Mouse (Mus musculus): ENCODE results near the gene Gipc2.

Gipc2 gene

DNA sequence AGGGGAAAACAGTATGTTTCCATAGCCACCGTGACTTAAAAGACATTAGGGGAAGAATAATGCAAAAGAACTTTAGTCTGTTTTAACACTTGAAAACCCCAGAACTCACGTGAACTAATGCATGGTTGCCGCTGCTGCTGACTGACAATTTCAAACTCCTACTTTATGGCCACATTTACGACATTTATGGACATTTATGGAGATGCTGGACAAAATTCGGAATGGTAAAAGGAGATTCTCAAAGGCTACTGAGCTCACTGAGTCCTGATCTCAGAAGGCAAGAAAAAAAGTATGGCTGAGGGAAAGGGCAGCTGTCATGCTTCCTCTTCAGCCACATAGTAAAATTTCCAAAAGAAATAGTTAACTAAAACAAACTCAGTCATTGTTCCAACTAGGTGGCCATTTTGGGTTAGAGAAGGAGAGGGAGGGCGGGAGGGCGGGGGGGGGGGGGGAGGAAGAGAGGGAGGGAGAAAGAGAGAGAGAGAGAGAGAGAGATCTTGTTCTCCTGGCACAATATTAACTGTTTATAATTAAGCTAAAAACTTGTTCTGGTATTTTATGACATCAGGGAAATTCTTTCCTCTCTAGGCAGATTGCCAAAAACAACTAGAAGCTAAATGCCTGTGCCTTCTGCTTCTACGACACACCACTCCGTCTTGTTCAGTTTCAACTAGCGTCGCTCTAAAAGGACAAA is 26.4 kb upstream of the Gipc2 start:
- in situ Hi-C loops (cut with MboI; ENCODE audit: unreplicated experiment in 2 of 2) = no loop called here

DNA sequence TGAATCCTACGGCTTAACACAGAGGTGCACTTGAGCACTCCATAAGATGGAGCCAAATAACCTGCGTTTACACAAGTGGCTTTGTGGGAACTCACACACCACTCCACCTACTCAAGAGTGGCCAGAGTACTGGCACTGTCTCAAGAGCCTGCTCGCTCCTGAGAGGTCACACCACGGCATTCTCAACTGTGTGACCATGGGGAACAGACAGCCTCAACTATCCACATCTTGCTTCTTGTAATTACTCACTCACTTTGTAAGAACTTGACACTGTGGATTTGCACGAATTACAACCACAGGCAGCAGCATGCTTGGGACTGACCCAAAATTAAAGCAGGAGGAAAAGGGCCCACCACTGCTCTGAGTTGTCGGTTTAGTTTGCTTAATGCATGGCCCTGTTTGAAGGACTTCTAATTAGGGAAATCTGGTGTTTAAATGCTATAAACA is 25.8 kb upstream of the Gipc2 start:
- in situ Hi-C loops (cut with MboI; ENCODE audit: unreplicated experiment in 2 of 2) = no loop called here

DNA sequence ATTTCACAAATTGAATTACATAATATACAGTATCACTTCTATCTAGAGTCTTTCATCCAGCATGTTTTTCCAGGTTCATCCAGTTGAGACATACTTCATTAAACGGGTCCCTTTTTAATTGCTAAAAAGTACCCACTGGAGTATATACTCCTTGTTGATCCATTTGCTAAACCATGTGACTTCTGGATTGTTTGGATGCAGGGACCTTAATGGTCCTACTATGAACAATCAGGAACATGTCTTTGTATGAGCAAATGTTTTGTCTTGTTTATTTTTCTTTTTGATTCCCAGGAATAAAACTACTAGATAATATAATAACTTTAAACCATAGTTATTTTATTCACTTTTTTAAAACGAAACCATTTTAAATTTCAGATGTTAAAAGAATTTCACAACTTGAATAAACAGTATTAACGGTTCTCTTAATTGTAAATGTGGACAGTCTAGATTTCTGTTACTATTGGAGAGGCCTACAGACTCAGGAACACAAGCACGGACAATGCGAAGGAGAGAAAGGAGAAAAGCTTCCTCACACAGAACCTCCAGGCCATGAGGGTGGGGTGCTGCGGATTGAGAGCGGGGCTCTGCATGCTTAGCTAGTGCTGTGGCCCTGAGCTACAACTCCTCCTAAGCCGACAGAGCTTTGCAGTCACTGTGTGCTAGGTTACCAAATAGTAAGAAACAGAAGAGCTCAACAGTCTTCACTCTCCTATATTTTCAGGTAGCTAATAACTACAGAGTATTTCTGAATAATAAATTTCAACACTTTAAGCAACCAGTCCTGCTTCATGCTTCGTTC is 24.8 kb upstream of the Gipc2 start:
- in situ Hi-C loops (cut with MboI; ENCODE audit: unreplicated experiment in 2 of 2) = no loop called here

DNA sequence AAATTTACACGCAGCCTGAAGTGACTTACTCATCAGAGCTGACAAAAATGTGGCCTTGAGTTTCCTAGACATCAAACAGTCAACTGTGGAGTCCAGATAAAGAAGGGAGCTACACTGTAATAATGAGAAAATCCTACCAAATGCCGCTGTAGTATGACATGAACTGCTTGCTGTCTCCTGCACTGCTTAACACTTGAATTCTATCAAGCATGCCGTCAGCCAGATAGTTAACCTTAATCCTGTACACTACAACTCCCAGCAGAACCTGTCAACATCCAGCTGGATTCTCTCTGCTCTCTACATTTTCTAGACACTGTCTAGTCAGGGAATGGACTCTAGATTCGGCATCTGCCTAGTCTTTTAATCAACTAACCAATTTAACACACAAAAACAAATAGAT is 23.3 kb upstream of the Gipc2 start:
- in situ Hi-C loops (cut with MboI; ENCODE audit: unreplicated experiment in 2 of 2) = no loop called here

DNA sequence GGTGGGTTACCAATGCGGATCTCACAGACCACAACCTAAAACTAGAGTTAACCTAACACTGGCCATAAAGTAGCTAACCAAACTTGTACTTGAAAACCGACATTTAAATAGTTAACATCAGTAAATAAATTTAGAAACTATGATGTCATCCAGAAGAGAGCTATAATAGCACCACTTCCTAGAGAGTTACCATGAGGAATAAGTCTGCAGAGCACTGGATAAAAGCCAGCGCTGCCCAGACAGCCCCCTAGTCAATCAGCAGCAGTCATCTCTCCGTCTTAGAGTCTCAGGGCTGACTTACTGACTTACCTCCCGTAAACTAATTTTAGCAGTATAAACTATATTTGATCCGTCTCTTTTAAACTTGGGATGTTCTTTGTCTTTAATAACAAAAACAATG is 20.1 kb upstream of the Gipc2 start:
- in situ Hi-C loops (cut with MboI; ENCODE audit: unreplicated experiment in 2 of 2) = no loop called here

DNA sequence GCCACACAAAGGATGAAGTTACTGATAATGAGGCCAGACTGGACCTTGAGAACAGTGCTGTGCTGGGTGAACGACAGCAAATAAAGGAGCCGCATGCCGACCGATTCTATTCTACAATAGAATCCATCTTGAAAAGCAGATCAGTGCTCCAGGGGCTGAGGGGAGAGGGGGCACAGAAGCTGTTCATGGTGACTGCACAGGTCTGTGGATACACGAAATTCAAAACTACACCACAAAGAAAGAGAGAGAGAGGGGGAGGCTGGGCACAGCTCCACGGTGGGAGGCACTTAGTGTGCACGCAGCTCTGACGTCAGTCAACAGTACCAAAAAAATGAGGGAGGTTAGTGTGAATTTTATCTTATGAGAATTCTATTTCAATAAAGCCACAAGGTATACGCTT is 17.5 kb upstream of the Gipc2 start:
- in situ Hi-C loops (cut with MboI; ENCODE audit: unreplicated experiment in 2 of 2) = no loop called here

DNA sequence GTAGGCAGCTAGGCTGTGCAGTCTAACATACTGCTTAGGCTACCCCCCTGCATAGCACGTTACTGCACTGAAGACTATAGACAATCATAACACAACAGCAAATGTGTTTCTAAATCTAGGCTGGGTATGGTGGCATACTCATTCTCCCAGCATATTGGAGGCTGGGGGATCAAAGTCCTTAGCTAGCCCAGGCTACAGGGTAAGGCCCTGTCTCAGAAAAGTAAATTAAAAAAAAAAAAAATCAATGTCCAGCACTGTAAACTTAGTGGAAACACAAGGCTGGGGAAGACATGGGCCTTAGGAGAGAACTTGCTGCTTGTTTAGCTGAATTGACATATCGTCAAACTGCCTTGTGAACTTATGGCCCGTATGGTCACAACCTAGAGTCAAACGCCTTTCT is 14.6 kb upstream of the Gipc2 start:
- in situ Hi-C loops (cut with MboI; ENCODE audit: unreplicated experiment in 2 of 2) = no loop called here

DNA sequence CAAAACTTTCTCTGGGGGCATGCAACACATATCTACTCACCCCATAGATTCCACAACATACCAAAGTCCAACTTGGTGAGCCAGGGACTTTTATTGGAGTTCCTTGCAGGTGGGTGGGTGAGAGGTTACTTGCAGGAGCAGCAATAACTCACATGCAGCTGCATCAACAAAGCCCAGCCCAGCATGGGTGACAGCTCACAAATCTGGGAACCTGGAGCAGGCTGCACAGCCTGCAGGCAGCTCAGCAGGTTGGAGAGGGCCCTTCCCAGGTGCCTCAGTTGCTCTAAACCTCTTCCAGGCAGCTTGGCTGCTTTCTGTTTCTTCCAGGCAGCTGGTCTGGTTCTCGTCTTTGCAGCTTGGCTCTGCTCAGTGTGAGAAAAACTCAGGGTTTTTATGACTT is 13.3 kb upstream of the Gipc2 start:
- in situ Hi-C loops (cut with MboI; ENCODE audit: unreplicated experiment in 2 of 2) = no loop called here

DNA sequence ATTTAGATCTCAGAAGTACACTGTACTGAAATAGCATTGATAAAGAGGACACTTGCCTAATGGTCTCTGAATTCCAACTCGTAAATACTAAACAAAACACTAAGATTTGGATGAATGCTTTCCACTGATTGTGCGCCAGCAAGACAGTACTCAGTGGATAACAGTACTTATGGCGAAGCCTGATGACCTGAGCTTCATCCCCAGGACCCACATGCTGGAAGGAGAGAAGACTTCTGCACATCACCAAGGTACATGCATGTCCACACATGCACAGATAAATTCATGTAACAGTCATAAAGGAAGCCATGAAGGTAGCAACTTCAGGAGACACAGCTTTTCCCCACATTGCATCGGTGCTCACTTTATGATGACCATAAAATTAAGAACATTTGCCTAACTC is 12.8 kb upstream of the Gipc2 start:
- in situ Hi-C loops (cut with MboI; ENCODE audit: unreplicated experiment in 2 of 2) = no loop called here

DNA sequence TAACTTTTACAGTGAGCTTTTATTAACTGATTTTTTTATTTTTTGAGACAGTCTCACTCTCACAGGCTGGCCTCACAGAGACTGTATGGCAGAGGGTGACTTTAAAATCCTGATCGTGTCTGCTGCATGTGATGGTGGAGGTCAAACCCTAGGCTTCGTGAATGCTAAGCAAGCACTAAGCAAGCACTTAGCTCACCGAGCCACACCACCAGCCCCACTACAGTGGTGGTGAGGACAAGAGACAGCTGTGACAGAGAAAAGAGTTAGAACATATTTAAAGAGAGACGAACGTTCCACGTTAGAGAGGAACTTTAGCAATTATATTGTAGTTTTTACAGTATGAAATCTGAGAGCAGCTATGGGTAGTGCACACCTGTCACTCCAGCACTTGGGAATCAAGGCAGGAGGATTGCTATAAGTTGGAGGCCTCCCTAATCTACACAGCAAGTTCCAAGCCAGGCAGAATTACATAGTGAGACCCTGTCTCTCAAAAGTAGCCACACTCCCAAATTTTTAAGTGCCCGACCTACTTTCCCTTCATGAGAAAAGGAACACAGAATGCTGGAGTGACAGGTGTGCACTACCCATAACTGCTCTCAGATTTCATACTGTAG is 6.4 kb upstream of the Gipc2 start:
- in situ Hi-C loops (cut with MboI; ENCODE audit: unreplicated experiment in 2 of 2) = no loop called here

DNA sequence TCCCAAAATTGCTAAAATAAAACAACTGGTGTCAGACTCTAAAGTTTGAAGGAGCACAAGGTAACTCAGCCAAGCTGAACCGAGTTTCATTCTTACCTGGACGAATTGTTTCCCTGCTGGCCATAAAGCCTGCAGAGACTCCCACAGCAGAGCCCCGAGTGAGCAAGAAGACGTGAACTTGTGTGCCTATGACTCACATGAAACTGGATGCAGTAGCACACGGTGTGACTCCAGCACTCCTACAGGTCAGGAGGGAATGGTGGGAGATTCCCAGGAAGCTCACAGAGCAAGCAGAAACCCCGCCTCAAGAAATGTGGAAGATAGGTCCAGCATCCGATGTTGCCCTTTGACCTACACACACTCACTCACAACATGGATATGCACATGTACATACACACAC is 5.8 kb upstream of the Gipc2 start:
- in situ Hi-C loops (cut with MboI; ENCODE audit: unreplicated experiment in 2 of 2) = no loop called here

DNA sequence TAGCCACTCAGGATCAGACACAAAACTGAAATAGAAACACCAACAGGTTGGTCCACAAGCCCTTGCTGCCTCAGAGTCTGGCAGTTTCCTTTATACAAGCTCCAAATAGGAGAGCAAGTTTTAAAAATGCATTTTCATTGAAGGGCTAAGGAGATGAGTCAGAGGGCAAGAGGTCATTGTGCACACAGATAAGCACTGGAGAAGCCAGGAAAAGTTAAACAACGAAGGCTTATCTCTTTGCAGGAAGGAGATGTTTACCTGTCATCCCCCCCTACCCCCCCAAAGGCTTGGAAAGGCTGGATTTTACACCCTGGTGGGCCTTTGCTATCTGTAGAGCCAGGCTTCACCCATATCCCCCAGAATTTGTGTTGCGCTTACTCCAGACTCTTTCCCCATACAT is 5.2 kb upstream of the Gipc2 start:
- in situ Hi-C loops (cut with MboI; ENCODE audit: unreplicated experiment in 2 of 2) = no loop called here

DNA sequence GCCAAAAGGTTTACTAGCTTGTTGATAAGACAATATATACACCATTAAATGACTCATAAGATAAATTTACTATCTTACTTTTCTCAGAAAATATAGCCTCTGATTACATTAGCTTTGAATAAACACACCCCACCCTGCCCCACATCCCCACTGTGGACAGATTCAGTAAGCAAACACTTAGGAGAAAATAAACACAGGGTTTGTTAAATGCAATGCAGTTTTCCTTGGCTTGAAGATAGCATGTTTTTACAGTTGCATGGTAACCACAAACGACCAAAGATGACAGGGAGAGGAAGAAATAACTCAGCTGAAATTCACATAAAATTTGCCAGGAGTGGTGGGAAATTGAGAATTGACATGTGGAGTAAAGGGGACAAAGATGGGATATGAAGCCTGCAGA is 4.4 kb upstream of the Gipc2 start:
- in situ Hi-C loops (cut with MboI; ENCODE audit: unreplicated experiment in 2 of 2) = no loop called here

DNA sequence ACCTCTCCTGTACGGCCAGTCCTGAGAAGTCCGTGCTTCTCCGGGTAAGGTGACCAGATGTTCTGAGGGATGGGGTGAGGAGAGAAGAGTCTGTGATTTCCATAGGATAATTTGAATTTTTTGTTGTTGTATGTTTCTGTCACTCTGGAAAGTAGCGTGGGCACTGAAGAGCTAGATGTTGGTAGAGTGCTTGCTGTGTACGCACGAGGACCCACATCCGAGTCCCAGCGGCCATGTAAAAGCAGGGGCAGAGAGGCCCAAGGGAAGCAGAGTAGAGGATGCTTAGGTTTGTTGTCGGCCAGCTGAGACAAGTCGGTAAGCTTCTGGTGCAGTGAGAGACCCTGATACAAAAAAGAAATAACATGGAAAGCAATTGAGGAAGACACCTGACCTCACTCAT is 2.0 kb upstream of the Gipc2 start:
- in situ Hi-C loops (cut with MboI; ENCODE audit: unreplicated experiment in 2 of 2) = no loop called here

DNA sequence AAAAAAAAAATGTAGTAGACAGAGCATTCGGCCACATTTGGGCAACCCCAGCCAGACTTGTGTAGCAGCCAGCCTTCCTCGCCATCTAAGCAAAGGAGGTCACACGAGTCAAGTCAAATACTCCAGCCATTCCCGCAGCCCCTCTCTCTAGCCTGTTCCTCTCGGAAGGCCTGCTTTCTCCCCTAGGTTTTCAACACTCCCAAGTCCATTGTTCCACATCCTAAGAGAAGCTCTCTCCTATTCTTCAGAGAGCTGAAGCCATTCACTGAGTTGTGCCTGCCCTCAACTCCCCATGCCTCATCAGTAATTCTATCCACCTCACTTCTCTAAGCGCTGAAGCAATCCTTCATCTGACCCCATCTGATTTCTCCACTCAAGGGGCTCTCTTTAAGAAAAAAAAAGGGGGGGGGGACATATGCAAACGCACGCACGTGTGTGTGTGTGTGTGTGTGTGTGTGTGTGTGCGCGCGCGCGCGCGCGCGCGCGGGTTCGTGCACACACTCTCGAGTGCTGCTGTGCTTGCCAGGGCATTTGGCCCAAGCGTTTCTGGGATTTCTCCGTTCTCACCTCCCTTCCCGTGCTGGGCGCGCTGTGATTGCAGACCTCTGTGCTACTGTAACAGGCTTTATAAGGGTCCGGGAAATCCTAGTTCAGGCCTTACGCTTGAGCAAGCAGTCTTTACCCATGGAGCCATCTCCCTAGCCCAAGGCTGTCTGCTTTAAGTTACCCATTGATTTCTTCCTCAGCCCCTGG is 845 bp upstream of the Gipc2 start:
- in situ Hi-C loops (cut with MboI; ENCODE audit: unreplicated experiment in 2 of 2) = no loop called here

DNA sequence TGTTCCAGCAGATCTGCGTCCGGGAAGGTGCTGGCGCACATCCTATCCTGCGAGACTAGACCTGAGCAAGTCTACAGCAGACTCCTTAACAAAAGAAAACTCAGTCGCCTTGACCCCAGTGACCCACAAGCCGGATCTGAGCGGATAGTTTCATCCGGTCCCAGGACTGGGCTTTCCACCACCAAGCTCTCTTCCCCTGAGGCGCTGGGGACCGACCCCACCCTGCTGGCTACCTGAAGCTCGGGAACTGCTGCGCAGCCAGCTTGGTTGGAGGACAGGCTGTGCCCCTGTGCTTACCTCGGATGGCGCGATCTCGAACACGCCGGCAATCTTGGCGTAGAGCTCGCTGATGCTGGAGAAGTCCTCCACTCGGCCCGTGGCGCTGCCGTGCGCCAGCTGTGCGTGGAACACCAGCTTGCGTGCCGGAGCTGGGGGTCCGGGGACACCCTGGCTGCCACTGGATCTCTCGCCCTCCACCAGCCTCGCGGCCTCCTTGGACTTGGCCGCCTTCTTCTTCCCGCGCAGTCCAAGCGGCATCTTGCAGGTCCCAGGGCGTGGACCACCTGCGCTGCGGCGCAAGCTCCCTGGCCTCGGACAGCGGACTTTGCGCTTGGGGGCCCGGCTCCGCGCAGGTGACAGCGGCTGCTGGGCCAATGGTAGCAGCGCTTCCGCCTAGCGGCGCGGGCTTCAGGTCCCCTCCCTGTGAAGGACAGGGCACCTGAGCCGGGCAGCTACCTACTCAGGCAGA is 505 bp downstream of the Gipc2 start:
- in situ Hi-C loops (cut with MboI; ENCODE audit: unreplicated experiment in 2 of 2) = no loop called here

DNA sequence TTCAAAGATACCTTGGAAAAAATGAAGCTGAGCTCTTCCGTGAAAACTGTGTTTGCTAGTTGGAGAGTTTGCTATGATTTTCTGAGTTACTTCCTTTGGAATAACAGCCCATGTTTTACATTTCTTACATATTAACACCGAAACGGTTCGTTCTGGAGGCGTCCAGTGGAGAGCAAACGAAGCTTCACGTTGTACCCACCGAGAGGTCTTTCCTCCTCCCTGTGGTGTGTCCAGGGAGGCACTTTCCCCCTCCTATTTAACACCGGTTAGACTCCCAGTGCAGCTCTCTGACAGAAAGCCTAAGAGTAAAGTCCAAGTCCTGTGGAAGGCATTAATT is 1.0 kb downstream of the Gipc2 start:
- in situ Hi-C loops (cut with MboI; ENCODE audit: unreplicated experiment in 2 of 2) = no loop called here

DNA sequence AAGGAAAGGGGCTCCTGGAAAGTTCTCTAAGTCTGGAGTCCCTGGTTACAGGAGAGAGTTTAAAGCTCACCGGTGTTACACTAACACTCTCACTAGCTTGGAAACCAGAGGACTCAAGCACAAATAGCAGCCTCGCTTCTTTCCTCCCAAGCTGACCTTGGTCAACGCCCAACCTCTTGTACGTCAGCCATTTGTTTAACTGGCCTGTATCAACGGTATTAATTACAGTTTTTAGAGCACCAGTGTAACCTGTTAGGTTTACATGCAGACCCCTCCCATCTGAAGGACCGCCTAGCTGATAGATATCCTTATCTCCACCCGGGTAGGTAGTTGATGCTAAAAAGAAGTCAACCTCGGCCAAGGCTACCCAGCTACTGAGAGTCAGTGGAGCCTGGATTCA is 2.7 kb downstream of the Gipc2 start:
- in situ Hi-C loops (cut with MboI; ENCODE audit: unreplicated experiment in 2 of 2) = no loop called here

DNA sequence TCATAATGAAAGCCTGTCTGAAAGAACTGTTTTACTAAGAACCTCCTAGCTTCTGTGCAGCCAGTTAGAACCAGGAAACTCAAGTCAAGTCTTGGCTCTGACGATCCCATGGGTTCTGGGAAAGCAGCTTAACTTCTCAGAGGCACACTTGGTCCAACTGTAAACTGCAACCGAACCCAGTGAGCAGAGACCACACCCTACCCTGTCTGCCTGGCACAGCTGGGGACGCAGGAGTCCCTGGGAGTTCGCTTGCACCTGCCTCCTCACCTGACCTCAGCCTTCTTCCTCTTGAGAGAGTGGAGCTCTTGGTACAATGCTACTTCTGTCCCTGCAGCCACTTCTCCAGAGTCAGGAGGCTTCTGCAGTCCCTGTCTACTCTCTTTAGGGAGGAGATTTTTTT is 5.4 kb downstream of the Gipc2 start:
- in situ Hi-C loops (cut with MboI; ENCODE audit: unreplicated experiment in 2 of 2) = no loop called here

DNA sequence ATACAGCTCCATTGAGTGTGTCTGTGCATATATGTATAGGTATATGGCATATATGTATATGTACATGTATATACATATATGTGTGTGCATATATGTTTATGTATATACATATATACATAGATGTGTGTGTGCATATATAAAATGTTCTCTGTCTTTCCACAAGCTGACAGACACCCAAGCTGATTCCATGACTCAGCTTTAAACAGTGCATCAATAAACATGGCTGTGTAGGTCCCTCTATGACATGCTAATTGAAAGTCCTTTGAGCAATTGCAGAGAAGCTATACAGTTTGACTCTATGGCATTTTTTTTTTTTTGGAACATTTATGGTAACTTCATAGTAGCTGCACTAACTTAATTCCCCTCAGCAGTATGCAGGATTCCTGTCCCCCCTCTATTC is 6.7 kb downstream of the Gipc2 start:
- in situ Hi-C loops (cut with MboI; ENCODE audit: unreplicated experiment in 2 of 2) = no loop called here

Measured in v-Abl transformed pro-B cells (cell line).